Mouse (Mus musculus) erythroblast, embryonic 14.5 days (primary cell): ENCODE measurements at regions not wholly inside any gene's neighbourhood (a gene's known extent, or its start where the extent isn't known, plus 50 kb on each side); places are given as distances from the start of the nearest gene placed in this dataset.

Experiments
- H3K27me3 ChIP-seq: 2 replicates; pipeline ENCODE4 v1.6.1; 2012; ENCODE audit warnings: inconsistent platforms; ENCODE audit not compliant: control insufficient read depth
- H3K36me3 ChIP-seq: 2 replicates; pipeline ENCODE4 v1.6.1; 2012; ENCODE audit warnings: mild to moderate bottlenecking, inconsistent platforms; ENCODE audit not compliant: control insufficient read depth
- H3K4me1 ChIP-seq: 2 replicates; pipeline ENCODE4 v1.6.1; 2012; ENCODE audit warnings: inconsistent platforms; ENCODE audit not compliant: control insufficient read depth
- H3K4me3 ChIP-seq: replicated peaks from 2 replicates; pipeline ENCODE3; 2012; ENCODE audit warnings: moderate library complexity, mild to moderate bottlenecking, inconsistent platforms
- H3K9me3 ChIP-seq: 2 replicates; pipeline ENCODE4 v1.6.1; 2012; ENCODE audit warnings: low read length, inconsistent platforms, mixed read lengths; ENCODE audit not compliant: control insufficient read depth
- GATA1 ChIP-seq: IDR thresholded peaks from 2 replicates; pipeline ENCODE4 v1.6.1; 2012; ENCODE audit warnings: low read length, inconsistent platforms, mixed read lengths
- TAL1 ChIP-seq: IDR thresholded peaks from 3 replicates; pipeline ENCODE4 v1.6.1; 2012; ENCODE audit warnings: low read length, inconsistent platforms, mixed read lengths

DNA sequence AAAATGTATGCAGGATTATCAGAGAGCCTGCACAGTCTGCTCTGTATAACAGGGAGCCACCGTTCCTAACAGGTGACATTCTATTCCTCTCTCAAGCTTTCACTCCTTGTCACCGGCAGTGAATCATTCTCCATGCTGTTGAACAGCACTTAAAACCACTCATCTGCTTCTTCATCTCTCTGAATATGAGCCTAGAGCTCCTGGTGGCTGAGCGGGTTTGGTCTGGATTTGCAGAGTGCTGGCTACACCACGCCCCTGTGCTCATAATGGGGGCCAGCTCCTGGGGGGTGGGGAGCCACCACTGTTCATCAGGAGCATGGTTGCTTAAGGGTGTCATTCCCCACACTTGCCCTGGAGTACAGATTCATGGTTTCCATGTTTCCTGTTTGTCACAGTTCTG lies 207.0 kb downstream of the Rap2a start:
- no peaks in the 10 kb centered on the region for H3K36me3 ChIP-seq
- H3K4me1 ChIP-seq: no peaks in the 10 kb centered on the region
- H3K27me3 ChIP-seq: no peaks in the 10 kb centered on the region
- no peak overlapping the region for H3K4me3 ChIP-seq
- TF ChIP-seq TAL1: no peak
- TF ChIP-seq GATA1: no peak
- 0 out of 2 replicates have a peak, but pooled peaks cover 2% of the 10 kb centered on the region for H3K9me3 ChIP-seq

DNA sequence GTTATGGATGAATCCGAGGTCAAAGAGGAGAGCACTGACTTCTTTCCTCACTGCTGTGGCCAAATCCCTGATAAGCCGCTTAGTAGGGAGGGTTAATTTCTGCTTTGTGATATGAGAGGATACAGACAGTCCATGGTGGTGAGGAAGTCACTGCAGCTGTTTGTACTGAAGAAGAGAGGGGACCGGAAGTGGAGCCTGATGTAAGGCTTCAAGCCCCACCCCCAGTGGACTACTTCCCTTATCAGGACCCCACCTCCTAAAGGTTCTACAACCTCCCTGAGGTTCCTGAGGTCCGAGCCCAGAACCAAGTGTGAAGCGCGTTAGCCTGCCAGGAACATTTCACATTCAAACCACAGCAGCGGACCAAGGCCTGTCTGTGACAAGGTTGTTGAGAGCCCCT lies 207.6 kb downstream of the Rap2a start:
- H3K36me3 ChIP-seq: no peaks in the 10 kb centered on the region
- no peaks in the 10 kb centered on the region for H3K27me3 ChIP-seq
- 0 out of 2 replicates have a peak, but pooled peaks cover 2% of the 10 kb centered on the region for H3K9me3 ChIP-seq
- no peaks in the 10 kb centered on the region for H3K4me1 ChIP-seq
- TF ChIP-seq GATA1 (no peak), TAL1 (no peak)
- no peak overlapping the region for H3K4me3 ChIP-seq

DNA sequence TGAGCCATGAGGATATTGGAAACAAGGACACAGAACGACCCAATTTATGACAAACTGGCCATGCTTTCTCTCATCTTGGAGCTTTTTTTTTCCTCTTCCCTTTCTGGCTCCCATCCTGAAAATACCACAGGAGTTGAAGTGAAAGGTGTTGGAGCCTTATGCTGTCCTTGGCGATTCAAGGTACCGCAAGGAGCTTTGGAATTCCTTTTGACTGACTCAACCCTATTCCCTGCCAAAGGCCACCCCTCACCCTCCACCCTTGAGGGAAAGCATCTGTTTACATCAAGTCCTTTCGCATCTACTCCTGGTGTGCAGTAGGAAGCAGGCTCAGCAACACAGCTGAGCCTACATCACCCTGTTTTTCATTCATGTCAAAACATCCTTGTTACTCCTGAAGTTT lies 208.5 kb downstream of the Rap2a start:
- no peaks in the 10 kb centered on the region for H3K4me1 ChIP-seq
- H3K4me3 ChIP-seq: no peak overlapping the region
- TF ChIP-seq TAL1: no peak
- no peak for TF ChIP-seq GATA1
- 0 out of 2 replicates have a peak, but pooled peaks cover 2% of the 10 kb centered on the region for H3K9me3 ChIP-seq
- H3K27me3 ChIP-seq: no peaks in the 10 kb centered on the region
- no peaks in the 10 kb centered on the region for H3K36me3 ChIP-seq

DNA sequence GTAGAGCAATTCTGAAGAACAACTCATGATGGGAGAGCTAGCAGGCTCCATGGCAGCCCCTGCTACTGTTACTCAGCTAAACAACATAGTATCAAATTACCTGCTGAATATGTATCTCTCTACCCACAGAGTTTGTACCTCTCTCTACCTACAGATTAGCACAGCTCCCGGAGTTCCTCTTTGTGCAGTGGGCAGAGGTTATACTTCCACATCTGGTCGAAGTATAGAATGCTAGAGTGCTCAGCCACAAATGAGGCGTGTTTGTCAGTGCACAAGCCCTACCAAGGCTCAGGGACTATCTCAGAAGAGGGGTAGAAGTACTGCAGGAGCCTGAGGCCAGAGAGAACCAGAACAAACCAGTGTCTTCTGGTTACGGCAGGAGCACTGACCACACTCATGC lies 211.6 kb upstream of the Ipo5 start:
- Histone ChIP-seq H3K4me1 (no peaks in the 10 kb centered on the region), H3K4me3 (no peak overlapping the region), H3K27me3 (no peaks in the 10 kb centered on the region), H3K36me3 (no peaks in the 10 kb centered on the region), H3K9me3 (peaks cover 2% of the 10 kb centered on the region; the same call in 1 of the 2 replicates)
- TF ChIP-seq GATA1 (no peak), TAL1 (no peak)

DNA sequence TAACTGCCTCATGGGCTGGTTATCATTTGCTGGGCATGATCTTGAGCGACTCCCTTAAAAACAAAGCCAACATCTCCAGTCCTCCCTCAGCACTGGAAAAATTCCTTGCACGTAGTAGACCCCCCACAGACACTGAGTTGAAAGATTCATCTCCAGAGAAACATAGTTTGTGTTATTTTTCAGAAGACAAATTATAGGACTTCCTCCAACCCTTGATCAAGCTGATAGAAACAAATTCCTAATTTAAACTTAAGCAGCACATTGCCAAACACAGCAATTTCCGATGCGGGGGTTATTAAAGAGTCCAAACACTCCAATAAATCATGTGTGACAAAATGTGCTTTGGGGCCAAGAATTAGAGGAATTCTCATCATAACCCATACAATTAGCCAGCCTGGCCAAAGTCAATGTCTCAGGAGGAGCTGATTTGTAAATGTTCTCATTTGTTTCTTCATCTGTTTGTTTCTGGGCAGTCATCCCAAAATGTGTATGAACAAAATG lies 205.7 kb upstream of the Ipo5 start:
- peaks cover 4% of the 10 kb centered on the region; the same call in 1 of the 2 replicates for H3K9me3 ChIP-seq
- H3K4me1 ChIP-seq: no peaks in the 10 kb centered on the region
- TF ChIP-seq TAL1 (no peak), GATA1 (no peak)
- no peaks in the 10 kb centered on the region for H3K36me3 ChIP-seq
- no peak overlapping the region for H3K4me3 ChIP-seq
- H3K27me3 ChIP-seq: no peaks in the 10 kb centered on the region

DNA sequence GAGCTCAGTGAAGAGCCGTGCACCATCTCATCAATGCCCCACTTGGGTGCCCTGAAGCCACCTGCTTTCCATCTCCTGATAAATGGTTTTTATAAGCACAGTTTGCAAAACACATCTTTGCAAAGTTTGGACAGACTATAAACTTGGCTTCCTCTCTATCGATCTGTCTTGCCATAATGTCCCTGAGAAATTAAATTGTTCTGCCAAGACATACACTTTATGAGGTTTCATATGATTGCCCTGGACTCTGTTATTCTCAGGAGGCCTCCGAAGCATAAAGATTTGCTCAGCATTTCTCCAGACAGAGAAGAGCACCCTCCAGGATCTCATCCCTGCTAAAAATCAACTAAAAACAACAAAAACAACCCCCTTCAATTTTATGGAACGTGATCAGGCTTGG lies 200.2 kb upstream of the Ipo5 start:
- no peaks in the 10 kb centered on the region for H3K4me1 ChIP-seq
- no peaks in the 10 kb centered on the region for H3K27me3 ChIP-seq
- no peaks in the 10 kb centered on the region for H3K36me3 ChIP-seq
- peaks cover 4% of the 10 kb centered on the region; the same call in 1 of the 2 replicates for H3K9me3 ChIP-seq
- TF ChIP-seq TAL1: no peak
- TF ChIP-seq GATA1: no peak
- H3K4me3 ChIP-seq: no peak overlapping the region

DNA sequence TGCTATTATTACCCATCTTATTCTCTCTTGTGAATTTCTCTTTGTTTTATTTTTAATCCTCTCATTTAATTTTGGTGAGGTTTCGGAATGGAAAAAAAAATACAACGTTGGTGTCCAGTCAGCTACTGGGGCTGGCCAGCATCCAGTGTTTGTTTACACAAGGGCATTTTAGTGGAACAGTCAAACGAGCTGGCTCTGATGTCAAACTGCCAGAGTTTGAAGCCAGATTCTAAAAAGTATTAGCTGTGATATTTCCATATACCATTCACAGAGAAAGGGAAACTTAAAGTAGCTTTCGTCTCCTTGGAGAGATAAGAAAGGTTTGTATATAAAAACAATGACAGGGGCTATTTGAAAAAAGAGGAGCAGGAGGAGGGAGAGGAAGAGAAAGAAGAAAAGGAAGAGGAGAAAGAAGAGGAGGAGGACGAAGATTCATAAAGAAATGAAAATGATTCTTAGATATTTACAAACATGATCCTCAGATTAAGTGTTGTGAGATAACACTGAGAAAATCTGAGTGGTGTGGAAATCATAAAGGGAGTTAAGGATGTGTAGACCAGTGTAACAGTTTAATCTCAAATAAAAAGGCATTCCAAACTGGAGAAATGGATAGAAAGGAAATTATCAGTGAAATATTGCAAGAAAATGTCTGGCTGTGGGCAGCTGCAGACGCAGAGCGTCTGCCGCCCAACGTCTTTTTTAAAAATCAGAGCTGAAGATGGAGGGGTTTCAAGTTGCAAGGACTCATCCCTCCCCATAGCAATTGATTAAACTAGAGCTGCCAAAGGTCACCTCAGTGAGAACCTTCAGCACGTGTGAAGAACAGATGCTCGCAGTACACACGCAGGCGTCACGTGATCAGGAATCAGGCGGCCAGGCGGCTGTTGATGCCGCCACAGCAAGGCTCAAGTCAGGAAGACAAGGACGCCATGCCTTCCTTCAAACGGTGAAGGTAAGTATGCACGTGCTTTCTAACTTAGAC lies 190.3 kb upstream of the Ipo5 start:
- no peaks in the 10 kb centered on the region for H3K36me3 ChIP-seq
- H3K4me1 ChIP-seq: no peaks in the 10 kb centered on the region
- TF ChIP-seq TAL1 (no peak), GATA1 (no peak)
- H3K27me3 ChIP-seq: no peaks in the 10 kb centered on the region
- H3K9me3 ChIP-seq: peaks cover 2% of the 10 kb centered on the region; the same call in 1 of the 2 replicates
- no peak overlapping the region for H3K4me3 ChIP-seq

DNA sequence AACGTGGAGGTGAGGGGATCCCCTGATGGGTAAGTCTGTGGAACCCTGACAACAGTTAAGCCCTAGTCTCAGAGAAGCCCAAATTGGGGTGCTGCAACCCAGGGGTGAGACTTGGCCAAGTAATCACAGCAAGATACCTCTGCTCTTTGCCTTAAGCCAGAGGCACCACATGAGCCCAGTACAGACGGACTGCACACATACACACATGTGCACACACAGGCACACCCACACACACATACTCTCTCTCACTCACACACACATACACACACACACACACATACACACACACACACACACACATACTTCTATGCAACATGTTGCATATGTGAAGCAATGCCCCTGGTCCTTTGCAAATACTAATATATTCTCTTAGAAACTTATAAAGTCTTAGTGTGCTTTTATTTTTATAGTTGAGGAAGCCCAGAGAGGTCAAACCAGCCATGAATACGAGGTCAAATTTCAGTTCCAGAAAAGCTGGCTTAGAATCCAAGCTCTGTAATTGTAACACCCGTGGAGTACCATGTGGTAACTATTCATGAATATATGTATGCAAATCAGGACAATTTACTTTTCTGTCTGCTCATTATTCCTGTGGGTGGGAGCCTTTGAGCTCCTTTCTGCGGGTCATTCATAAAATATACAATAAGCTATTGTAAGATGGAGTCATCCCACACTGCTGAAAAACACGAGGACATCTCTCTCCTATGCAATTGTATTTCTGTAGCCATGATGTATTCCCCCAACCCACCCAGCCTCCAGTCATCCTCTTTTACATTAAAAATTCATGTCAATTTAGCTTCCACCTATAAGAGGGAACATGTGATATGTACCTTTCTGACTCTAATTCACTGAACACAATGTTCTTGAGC lies 189.2 kb upstream of the Ipo5 start:
- TF ChIP-seq TAL1: no peak
- TF ChIP-seq GATA1: no peak
- no peaks in the 10 kb centered on the region for H3K4me1 ChIP-seq

More for the DNA sequence above, 189.2 kb upstream of the Ipo5 start:
- no peaks in the 10 kb centered on the region for H3K36me3 ChIP-seq
- no peaks in the 10 kb centered on the region for H3K27me3 ChIP-seq
- peaks cover 2% of the 10 kb centered on the region; the same call in 1 of the 2 replicates for H3K9me3 ChIP-seq
- no peak overlapping the region for H3K4me3 ChIP-seq
